Mouse (Mus musculus) spleen, postnatal 10 days (tissue): Measurements from ENCODE around the gene Ccdc107.
"Not testable (repeated sequence)": the region's sequence is repeated elsewhere in the genome, so short reads cannot be mapped to it uniquely, and the experiment has no call there.

ENCODE experiments used
- DNase-seq, 2 experiments: peaks; one replicate each; pipeline ENCODE4 v3.0.0; 2021 to 2022; ENCODE audit warnings: low spot score in 2 of 2

The Ccdc107 gene

DNA sequence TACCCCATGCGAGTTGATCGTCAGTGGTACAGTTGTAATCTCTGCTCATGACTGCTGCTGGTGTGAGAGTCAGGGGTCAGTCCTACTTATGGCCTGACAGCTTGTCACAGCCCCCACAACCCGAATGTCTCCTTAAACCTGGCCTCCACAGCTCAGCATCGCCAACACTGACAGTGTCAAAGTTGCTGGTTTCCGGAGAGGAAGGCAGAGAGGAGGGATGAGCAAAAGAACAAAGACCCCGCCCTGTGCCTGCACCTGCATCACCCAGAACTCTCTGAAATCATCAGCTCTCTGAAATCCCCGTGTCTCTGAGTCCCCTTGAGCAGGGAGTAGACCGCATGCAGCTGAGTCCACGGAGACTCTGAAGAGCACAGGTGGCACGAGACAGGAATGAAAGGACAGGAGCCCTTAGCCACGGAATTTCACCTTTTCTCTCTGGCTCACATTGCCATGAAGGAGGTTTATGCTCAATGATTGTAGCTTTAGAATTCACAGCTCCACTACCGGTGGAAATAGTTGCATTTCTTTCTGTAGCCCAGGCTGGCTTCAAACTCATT is 9.1 kb upstream of the Ccdc107 start, which contains the start of gene Sit1:
Sit1 (minus strand) TSS at position 200 of the 557 bp plus-strand sequence.
- DNase-seq = peak in 1 of 2 experiments; percentile 41

DNA sequence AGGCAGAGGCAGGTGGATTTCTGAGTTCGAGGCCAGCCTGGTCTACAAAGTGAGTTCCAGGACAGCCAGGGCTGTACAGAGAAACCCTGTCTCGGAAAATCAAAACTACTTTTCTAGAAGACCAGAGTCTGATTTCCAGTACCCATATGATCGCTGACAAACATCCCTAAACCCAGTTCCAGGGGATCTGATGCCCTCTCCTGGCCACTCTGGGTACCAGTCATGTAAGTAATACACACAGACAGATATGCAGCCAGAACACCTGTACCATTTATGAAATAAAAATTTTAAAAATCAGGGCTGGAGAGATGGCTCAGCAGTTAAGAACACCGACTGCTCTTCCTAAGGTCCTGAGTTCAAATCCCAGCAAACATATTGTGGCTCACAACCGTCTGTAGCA is 7.0 kb upstream of the Ccdc107 start:
- DNase-seq = not testable (repeated sequence)

DNA sequence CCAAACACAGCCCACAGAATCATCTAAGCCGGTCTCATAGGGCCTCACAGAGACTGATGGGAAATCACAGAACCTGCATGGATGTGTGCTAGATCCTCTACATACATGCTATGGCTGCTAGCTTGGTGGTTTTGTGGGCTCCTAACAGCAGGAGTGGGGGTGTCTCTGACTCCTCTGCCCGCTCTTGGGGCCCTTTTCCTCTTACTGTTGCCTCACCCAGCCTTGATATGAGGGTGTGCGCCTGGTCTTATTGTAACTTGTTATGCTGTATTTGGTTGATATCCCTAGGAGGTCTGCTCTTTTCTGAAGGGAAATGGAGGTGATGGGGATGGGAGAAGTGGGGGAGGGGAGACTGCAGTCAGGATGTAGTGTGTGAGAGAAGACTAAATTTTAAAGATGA is 3.1 kb upstream of the Ccdc107 start:
- no peak for DNase-seq

DNA sequence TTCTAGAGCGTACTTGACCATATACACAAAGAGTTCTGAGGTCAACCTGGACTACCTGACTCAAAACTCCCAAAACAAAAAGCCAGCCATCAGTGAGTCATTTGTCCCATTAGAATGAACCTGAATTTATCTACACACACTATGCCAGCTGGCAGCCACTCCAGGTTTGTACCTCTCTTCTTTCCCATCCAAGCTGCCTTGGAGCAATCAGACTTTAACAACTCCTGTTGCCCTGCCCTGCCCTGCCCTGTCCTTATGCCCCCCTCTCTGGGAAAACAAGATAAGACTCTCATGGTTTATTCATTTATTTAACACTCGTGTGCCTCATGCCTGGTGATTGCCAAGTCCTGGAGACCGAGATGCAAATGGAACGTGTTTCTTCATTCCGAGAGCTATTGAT is 1.9 kb upstream of the Ccdc107 start:
- DNase-seq = no peak

DNA sequence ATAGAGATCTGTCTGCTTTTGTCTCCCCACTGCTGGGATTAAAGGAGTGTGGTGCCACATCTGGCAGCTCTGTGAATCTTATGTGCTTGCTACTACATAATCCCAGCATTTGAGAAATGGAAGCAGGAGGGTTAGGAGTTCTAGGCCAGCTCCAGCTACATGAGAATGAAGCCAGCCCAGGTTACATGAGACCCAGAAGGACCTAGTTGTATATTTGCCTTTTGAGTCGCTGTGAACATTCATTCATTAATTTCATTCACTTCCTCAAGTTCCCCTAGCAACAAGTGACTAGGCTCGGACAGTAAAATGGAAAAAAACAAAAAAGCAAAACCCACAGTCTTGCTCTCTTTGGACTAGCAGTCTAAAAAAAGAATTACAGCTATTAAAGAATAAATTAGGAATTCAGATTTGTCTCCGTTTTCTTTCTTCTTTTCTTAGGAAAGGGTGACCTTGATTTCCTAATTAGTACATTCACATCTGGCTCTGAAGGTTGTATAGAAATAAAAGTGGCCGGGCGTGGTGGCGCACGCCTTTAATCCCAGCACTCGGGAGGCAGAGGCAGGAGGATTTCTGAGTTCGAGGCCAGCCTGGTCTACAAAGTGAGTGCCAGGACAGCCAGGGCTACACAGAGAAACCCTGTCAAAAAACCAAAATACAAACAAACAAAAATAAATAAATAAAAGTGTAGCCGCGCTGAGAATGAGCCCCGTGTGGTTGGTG is 439 bp upstream of the Ccdc107 start:
- DNase-seq = no peak

DNA sequence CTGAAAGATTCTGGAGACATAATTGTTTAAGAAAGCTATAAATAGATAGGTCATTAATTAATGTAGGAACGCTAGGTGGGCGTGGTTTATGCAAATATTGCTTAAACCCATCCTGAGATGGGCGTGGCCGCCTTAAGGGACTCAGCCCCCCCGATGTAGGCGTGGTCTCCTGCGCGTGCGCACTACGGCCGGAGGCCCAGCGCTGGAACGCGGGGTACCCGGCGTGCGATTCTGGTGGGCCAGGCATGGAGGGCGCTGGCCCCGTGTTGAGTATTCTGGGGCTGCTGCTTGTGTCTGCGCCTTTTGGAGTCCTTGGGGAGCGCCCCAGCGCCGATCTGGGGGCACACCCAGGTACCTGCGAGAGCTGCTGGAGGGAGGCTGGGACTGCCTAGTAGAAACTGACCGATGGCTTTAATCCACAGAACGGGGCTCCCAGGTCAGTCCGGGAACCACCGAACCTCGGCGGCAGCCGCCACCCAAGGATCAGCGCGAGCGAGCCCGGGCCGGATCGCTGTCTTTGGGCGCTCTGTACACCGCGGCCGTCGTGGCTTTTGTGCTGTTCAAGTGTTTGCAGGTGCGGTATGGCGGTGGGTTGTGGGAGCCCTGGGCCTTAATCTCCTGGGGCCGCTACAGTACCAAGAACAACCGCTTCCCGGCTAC is 616 bp downstream of the Ccdc107 start:
- peak; percentile 97 for DNase-seq

DNA sequence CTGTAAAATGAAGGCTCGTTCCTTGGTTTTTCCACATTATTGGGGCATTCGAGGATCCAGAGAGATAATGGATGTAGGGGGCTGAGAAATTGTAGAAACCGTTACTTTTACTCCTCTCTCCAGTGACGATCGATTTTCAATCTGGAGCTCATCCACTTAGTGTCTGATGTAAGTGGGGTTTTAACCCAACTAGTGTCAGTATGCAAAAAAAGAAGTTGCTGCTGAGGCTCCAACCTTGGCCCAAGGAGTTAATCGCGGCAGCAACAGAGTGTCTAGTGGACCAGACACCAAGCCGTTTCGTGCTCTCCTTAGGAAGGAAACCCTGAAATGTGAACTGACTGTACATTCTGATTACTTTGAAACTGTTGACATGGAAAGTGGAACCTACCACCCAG is 1.1 kb downstream of the Ccdc107 start:
- no peak for DNase-seq

DNA sequence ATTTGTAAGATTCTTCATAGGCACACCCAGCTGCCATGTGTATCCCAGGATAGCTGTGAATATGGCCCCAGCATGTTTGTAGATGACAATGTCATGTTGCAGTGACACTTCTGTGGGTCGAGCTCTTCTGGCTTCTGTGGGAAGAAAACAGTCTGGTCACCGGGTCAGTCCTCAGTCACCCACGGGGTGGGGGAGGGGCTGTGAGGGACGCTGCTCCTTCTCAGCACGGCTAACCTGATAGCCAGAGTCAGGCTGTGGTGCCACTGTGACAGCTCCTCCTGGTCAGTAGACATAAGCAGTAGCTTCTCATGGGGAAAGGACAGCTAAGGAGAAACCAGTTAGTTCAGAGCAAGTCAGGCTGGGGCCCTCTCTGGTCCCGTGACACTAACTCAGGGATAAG is 3.9 kb downstream of the Ccdc107 start:
- DNase-seq = no peak

DNA sequence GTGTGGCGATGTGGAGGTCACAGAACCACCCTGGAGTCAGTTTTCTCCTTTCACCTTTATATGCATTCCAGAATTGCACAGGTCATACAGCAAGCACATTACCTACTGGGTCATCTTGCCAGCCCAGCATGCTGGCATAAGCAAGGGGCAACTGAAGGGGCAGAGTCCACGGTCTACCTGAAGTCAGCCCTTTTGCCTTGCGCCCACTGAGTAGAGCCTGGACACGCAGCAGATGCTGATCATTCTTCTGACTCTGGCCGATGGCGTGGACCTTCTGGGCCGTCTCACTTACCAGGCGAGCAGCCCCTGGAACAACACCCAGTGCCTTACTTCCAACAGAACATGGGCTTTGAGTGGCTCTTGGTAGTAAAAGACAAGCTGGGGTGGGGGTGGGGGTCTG is 4.7 kb downstream of the Ccdc107 start:
- no peak for DNase-seq

DNA sequence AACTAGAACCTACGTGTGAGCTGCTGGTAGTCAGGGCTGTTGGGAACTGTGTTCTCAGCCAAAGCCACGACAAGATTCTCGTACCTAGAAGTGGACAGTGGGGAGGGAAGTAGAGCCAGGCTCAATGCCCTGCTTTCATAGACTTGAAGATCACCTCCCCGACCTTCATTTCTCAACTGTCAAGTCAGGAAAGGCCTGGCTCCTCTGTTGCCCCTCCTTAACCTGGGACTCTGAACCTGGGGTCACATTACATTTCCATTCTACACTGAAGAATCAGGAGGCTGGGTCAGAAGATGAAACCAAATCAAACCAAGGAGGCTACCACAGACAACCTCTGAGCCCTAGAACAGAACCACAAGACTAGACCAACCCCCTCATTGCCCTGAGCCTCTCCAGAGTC is 5.2 kb downstream of the Ccdc107 start:
- no peak for DNase-seq

DNA sequence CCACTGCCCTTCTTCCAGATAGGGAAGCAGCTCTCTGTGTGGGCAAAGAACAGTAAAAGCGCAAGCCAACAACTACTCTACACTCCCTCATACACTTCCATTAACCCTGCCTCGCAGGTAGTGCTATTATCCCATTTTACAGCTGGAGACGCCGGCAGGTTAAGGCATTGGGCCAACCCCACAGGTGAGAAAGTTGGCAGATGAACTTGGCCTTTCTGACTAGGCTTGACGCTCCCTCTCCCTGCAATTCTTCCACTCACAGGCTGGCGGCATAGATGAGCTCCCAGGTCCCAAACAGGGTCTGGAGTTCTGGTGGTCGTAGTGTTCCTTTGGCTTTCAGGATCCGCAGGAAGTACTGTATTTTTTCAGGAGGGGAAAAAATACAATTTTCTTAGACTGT is 6.3 kb downstream of the Ccdc107 start:
- DNase-seq = peak; percentile 60 to 66

DNA sequence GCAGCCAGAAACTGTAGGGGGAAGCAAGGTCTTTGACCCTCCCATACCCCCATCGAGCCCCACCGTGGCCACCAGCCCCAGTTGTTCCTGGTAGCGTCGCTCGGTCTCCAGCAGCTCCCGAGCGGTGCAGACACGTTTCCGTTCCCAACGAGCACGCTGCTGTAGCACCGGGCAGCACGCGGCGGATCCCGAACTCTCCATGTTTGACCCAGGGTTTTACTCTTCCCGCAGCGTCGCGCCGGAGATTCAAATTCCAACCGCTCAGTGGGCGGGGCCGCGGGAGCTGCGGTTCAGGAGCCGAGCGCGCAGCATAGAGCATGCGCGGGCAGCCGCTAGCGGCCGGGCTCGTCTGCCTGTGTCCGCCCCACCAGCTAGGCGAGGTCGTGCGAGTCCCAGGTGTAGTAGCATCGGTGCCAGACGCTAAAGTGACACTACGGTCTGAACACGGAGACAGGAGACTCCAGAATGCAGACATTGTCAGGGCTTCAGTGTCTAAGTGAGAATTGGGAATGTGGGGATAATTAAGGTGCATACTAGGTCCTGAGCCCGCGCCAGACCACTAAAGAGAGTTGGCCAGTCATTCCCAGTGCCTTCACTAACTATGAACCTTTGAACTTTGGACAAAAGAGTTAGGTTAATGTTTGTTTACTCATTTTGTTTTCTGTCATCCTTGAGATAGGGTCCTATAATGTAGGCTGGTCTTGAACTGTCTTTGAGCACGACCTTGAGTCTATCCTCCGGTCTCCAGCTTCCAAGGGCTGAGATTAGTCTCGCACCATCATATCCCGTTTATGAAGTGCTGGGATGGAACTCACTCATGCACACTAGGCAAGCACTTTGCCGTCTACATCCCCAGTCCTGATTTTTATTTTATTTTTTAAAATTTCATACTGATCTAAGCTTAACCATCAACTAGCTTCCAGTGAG is 7.0 kb downstream of the Ccdc107 start, which contains the start of gene Arhgef39:
Arhgef39 (minus strand) TSS at position 289 of the 927 bp plus-strand sequence.
- DNase-seq = peak; percentile 83 to 92

DNA sequence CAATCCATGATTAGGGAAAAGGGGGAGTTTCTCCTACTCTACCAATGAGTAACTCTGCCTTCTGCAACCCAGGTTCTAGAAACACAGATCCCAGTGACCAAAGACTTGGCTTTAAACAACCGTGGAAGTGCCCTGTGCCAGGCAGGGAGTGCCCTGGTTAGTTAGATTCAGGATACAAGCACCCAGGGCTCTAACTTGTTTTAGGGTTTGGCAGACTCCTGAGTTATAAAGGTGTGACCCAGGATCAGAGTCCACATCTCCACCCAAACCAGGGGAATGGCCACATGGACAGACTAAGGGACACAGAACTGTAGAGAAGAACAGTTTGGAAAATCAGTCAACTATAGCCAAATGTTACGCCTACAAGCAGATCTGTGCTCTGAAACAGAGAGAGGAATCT is 10.3 kb downstream of the Ccdc107 start:
- no peak for DNase-seq

DNA sequence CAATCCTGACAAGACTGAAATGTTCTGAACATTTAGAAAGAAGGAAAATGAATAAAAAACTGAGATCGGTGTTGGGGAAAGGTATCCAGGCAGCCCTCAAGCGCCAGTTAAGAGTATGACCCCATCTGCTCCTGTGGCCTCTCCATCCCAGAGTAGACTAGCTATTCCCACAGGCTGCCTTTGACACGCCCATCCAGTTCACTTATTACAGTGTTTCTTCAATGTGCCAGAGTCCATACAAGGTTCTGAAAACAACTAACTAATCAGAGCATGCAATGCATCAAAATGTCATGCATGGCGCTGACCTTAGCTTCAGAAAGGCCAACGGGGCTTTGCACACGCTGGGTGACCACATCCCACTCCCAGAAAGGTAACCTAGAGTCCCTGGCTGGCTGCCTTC is 10.8 kb downstream of the Ccdc107 start:
- no peak for DNase-seq

DNA sequence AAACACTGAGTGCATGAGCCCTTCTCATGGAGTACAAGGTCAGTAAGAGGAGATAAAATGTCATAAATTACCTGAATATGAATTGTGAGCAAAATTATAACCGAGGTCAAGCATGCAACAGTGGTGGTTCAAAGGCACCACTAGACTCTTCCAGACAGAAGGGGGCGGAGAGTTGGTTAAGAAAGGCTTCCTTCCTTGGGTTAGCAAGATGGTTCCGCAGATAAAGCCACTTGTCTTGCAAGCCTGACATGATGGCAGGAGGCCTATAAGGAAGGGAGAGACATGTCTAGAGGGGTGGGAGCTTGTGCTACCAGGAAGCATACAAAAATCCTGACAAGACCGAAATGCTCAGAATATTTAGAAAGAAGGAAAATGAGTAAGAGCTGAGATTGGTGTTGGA is 11.6 kb downstream of the Ccdc107 start:
- DNase-seq = no peak

DNA sequence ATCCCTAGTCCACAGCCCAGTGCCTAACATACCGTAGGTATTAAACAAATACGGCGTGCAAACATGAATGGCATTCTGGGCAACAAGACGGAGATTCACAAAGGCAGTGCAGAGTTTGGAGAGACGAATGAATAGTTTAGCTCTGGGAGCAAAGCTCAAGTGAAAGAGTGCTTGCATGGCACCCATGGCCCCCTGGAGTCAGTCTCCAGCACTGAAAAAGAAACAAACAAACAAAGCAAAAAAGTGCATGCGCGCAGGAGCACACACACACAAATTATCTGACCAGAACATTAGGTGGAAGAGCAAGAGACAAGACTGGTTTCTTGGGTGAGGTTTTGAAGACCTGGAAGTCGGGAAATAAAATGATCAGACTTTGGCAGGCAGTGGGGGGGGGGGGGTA is 13.4 kb downstream of the Ccdc107 start:
- no peak for DNase-seq

DNA sequence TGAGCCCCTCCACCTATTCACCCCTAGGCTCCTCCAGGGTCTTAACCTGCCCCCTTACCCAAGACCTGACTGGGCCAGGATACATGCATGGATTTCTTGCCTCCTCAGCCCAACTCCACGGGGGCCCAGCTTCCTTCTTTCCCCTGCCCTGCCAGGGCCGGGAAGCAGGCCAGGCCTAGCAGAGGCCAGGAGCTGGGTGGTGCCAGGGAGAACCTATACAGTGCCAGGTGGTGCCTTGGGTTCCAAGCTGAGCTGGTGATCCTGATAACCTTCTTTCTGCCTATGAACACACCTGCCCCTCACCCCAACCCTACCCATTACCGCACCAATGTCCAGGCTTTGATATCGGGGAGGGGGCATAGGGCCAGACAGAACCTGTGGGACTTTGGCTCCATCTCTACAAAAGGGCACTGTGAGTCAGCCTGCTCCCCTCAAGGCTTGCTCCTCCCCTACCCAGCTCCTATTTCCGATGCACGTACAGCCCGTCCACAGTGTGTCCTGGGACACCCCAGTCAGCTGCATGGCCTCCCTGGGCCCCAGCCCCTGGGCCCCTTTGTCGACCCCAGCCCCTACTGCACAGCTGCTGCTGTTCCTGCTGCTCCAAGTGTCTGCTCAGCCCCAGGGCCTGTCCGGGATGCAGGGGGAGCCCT is 14.0 kb downstream of the Ccdc107 start, which contains the start of gene Car9:
Car9 (plus strand) TSS at position 431 of the 650 bp plus-strand sequence.
- no peak for DNase-seq

DNA sequence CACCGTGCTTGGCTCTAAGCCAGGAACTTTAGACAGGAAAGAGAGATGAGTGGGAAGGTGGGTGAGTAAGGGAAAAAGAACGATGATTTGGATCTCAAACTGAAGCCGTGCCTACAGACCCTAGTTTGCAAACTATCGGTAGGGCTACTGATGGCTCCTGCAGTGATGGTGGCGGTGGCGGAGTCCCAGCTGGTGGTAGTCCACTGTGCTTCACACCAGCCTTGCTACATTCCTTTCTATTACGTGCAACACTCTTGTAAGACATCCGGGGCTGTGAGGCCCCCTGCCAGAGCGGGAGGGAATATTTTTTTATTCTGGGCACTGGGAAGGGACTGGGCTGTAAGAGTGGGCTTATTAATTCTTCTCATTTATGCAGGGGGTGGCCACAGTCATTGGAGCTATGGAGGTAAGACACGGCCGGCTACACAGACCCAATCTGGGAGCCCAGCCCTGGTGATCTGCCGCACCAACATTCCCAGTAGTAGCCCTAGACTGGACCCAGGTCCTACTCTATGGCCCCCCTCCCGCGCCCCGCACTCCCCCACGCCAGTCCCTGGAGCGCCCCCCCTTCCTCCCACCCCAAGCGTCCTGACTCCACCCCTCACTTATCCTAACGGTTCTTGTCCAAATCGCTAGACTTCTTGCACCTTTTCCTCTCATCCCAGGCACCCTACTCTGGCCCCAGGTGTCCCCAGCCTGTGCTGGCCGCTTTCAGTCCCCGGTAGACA is 15.4 kb downstream of the Ccdc107 start:
- DNase-seq = no peak

DNA sequence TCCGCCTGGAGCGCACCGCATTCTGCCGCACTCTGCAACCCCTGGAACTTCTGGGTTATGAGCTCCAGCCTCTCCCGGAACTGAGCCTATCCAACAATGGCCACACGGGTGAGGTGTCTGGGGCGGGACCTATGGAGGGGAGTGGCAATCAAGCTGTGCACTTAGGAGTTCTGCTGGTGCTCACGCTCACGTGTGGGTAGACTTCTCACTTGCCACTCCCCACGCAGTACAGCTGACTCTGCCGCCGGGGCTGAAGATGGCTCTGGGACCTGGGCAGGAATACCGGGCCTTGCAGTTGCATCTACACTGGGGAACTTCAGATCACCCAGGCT is 15.9 kb downstream of the Ccdc107 start:
- peak; percentile 38 to 67 for DNase-seq

DNA sequence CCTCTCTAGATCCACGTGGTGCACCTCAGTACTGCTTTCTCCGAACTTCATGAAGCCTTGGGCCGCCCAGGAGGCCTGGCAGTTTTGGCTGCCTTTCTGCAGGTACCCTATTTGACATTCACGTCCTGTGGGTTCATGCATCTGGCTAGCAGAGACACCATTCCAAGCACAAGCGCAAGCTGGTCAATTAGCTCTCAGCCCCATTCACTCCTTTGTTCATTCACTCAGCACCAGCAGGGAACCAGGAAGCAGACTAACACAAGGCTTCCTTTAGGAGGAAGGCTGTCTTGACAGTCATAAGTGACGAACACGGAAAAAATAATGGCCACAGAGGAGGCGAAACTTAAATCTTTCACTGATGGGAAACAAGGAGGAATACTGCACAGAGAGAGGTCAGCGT is 16.4 kb downstream of the Ccdc107 start:
- DNase-seq = no peak
